Mouse (Mus musculus) spleen, adult 2 months (tissue): ENCODE results near the gene Vps33a.

Experiments used
- CTCF ChIP-seq: fragments of 200-500 bp; IDR thresholded peaks from 2 replicates; pipeline ENCODE4 v1.5.1; 2011; ENCODE audit warnings: mild to moderate bottlenecking, inconsistent platforms; ENCODE audit not compliant: insufficient read depth, insufficient read length, insufficient replicate concordance; ENCODE audit errors: extremely low read depth
- POLR2A ChIP-seq: fragments of 200-500 bp; IDR thresholded peaks from 2 replicates; pipeline ENCODE4 v1.6.1; 2011; ENCODE audit warnings: low read depth, low read length, inconsistent platforms

- no peak for TF ChIP-seq POLR2A
- TF ChIP-seq CTCF, result no peak
Observed at GRCm38 (mm10) chr5:123533801-123534200, 39.0 kb downstream of the Vps33a start.
